Mouse (Mus musculus) lung, embryonic 15.5 days (tissue): ENCODE measurements around the gene Ttn. TPM values are rescaled to one million over a fixed set of nuclear protein-coding genes. Genes with fewer than 3 reads are reported as not detected.

Experiments used
- ATAC-seq: fragments of 200-750 bp; cut with Nextera tagmentation; 2 replicates; pipeline ENCODE4 v1.8.0; 2017; ENCODE audit warnings: moderate number of reproducible peaks, borderline replicate concordance; ENCODE audit not compliant: low FRiP score, low TSS enrichment; ENCODE audit errors: extremely low read depth
- H3K27ac ChIP-seq: fragments of 300-500 bp; sonication (generic); 2 replicates; pipeline ENCODE4 v1.5.1; 2015; ENCODE audit warnings: moderate library complexity, mild to moderate bottlenecking, inconsistent platforms
- H3K27me3 ChIP-seq: fragments of 300-500 bp; sonication (generic); 2 replicates; pipeline ENCODE4 v1.6.1; 2015; ENCODE audit warnings: inconsistent platforms
- H3K36me3 ChIP-seq: fragments of 300-500 bp; sonication (generic); 2 replicates; pipeline ENCODE4 v1.6.1; 2015; ENCODE audit warnings: inconsistent platforms
- H3K4me1 ChIP-seq: fragments of 300-500 bp; sonication (generic); 2 replicates; pipeline ENCODE4 v1.6.1; 2015; ENCODE audit warnings: inconsistent platforms
- H3K4me2 ChIP-seq: fragments of 300-500 bp; sonication (generic); 2 replicates; pipeline ENCODE4 v1.6.1; 2015; ENCODE audit warnings: inconsistent platforms, mild to moderate bottlenecking, moderate library complexity
- H3K4me3 ChIP-seq: fragments of 300-500 bp; sonication (generic); 2 replicates; pipeline ENCODE4 v1.5.1; 2015; ENCODE audit warnings: mild to moderate bottlenecking, inconsistent platforms
- H3K9ac ChIP-seq: fragments of 300-500 bp; sonication (generic); 2 replicates; pipeline ENCODE4 v1.6.1; 2015; ENCODE audit warnings: inconsistent platforms
- H3K9me3 ChIP-seq: fragments of 300-500 bp; sonication (generic); 2 replicates; pipeline ENCODE4 v1.6.1; 2016; ENCODE audit warnings: inconsistent platforms
- WGBS: fragments of 180-500 bp; shearing (Covaris S2); methylation state at CpG from one replicate; pipeline ENCODE4 v1.1.7; 2015; 5-methylcytosine and 5-hydroxymethylcytosine counted together
- polyA plus RNA-seq: library from polyadenylated mRNA; unstranded; fragments of >200 nt; fragmentation: Nextera tagmentation; extraction: Ambion mirVana; gene quantifications from 2 replicates; pipeline ENCODE4 v1.2.1, GENCODE M21; 2015

The Ttn gene
- polyA plus RNA-seq, 1 experiment from 2014 or later: 21.3 TPM

DNA sequence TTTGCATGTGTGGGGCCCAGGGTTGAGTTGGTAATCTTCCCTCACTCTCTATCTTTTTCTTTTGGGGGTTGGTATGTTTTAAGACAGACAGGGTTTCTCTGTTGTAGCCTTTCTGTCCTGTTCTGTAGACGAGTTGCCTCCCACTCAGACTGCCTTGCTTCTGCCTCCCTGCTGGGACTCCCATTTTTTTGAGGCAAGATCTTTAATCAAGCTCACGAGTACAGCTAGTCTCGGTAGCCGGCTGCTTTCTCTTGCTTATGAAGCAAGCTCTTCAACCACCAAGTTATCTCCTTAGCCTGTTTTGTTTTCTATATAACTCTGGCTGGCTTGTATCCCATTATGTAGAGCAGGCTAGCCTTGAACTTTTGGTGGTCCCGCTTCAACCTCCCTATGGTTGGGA, 288.6 kb downstream of the Ttn start:
- Histone ChIP-seq H3K4me1 (no peaks in the 10 kb centered on the region), H3K4me2 (no peak overlapping the region), H3K9me3 (no peaks in the 10 kb centered on the region), H3K27me3 (no peaks in the 10 kb centered on the region), H3K4me3 (no peak overlapping the region), H3K9ac (no peak overlapping the region), H3K36me3 (peaks cover 56% of the 10 kb centered on the region), H3K27ac (no peak overlapping the region)
- 90% methylated on average over 5 of the region's 5 CpGs for WGBS
- ATAC-seq: no peak

DNA sequence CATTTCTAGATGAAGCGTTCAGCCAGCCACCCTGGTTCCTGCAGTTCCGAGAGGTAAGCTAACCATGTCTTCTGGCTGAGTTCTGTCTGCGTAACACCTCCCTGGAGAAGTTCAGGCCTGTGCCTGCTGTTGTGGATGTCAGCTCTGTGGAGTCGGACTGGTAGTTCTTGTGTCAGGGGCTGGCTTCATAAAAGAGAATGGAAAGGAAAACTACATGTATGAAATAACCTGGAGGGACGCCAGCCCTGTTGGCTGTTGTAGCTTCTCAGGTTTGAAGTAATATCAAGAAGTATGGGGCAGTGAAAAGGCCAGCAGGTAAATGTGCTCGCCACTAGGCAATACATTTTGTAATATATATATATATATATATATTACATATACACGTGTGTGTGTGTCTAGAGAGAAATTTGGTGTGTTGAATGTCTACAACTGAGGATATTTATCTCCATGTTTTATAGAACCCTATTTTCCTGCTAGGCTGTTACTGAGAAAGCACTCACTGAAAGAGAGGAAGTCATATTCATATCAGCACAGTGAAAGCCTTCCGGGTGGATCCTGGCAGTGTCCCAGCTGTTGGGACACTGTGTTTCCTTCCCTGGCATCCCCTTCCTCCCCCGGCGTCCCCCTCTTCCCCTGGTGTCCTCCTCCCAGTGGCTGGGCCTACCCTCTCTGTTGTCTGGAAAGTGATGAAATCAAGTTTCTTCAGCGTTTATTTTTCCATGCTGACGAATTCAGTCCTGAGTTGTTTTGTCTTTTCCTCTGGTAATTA, 291.7 kb downstream of the Ttn start:
- Histone ChIP-seq H3K9ac (no peak overlapping the region), H3K9me3 (no peaks in the 10 kb centered on the region), H3K36me3 (peaks cover 76% of the 10 kb centered on the region), H3K4me1 (no peaks in the 10 kb centered on the region), H3K4me3 (no peak overlapping the region), H3K27ac (peak overlapping the region; percentile 25; the same call in 1 of the 2 replicates), H3K4me2 (no peak overlapping the region), H3K27me3 (no peaks in the 10 kb centered on the region)
- no peak for ATAC-seq
- 70% methylated on average over 12 of the region's 12 CpGs for WGBS

DNA sequence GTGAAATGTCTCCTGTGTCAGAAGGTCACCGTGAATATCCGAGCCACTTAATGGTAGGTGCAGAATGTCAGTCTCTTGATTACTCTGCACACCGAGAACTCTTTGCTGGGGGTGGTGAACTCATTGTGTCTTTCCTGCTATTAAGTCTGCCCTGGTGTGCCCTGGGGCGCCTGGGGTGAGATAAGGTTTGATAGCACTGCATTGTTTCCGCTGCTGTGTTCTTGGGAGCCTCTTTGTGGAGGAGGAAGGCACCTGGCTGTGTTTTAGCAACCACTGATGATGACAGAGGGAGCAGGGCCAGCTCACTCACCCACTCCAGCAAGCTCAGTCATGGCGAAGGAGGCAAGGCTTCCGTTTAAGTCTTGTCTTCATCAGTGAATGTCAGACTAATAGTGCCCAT, 294.2 kb downstream of the Ttn start:
- no peaks in the 10 kb centered on the region for H3K27me3 ChIP-seq
- no peak overlapping the region for H3K4me2 ChIP-seq
- H3K27ac ChIP-seq: no peak overlapping the region
- no peak overlapping the region for H3K4me3 ChIP-seq
- ATAC-seq: no peak
- no peak overlapping the region for H3K9ac ChIP-seq
- no peaks in the 10 kb centered on the region for H3K4me1 ChIP-seq
- H3K9me3 ChIP-seq: no peaks in the 10 kb centered on the region
- H3K36me3 ChIP-seq: peaks cover 75% of the 10 kb centered on the region
- 51% methylated on average over 7 of the region's 7 CpGs for WGBS

DNA sequence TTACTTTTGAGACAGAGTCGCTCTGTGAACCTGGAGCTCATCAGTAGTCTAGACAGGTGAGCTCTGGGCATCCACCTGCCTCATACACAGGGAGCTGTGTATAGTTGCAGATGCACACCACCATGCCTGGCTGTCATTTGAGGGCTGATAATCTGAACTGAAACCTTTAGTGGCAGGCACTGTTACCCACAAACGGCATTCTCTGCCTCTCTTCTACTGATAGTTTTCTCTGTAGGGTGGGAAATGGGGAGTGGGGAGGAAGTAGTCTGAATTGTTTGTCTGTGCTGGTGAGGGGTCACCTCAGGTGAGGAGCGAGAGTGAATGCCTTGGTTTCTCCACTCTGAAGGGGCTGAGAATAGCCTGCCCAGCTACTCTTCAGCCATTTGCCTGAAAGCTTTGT, 294.7 kb downstream of the Ttn start:
- no peak for ATAC-seq
- Histone ChIP-seq H3K4me1 (no peaks in the 10 kb centered on the region), H3K9ac (no peak overlapping the region), H3K36me3 (peaks cover 75% of the 10 kb centered on the region), H3K27ac (no peak overlapping the region), H3K4me3 (no peak overlapping the region), H3K4me2 (no peak overlapping the region), H3K9me3 (no peaks in the 10 kb centered on the region), H3K27me3 (no peaks in the 10 kb centered on the region)
- 73% methylated on average over 3 of the region's 3 CpGs for WGBS

DNA sequence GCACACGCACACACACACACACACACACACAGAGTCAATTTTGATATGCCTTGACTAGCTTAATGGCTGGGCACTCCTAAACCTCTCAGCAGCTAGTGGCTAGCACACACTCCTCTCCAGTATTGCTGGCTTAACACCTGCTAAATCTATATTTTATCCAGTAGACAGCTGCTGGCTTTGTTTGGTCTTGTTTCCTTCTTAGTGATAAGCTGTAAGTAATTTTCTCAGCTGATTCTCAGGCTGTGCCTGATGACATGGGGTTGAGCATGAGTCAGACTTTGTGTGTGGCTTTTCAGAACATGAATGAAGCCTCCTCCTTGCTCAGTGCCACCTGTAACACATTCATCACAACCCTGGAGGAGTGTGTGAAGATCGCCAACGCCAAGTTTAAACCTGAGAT, 295.4 kb downstream of the Ttn start:
- Histone ChIP-seq H3K36me3 (peaks cover 76% of the 10 kb centered on the region), H3K27me3 (no peaks in the 10 kb centered on the region), H3K4me3 (no peak overlapping the region), H3K9me3 (no peaks in the 10 kb centered on the region), H3K4me2 (no peak overlapping the region), H3K27ac (no peak overlapping the region), H3K4me1 (no peaks in the 10 kb centered on the region), H3K9ac (no peak overlapping the region)
- 88% methylated on average over 3 of the region's 3 CpGs for WGBS
- no peak for ATAC-seq

DNA sequence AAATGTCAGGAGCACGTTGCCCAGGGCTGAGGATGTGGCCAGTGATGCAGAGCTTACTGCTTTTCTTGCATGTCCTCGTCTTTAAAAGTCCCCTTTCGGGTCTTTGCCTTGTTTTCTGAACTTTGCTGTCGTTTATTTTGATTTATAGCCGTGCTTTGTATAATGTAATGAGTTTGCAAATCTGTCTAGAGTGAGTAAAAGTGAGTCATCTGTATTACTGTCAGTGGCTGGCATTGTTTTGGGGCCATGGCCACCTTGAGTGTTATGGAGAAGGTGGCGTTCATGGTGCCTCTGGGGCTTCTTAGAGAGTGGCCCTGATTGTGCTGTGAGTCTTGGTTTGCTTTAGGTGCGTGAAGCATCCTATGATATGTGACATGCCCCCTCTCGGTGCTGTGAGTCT, 300.0 kb downstream of the Ttn start:
- Histone ChIP-seq H3K36me3 (peaks cover 60% of the 10 kb centered on the region), H3K4me1 (0 out of 2 replicates have a peak, but pooled peaks cover 2% of the 10 kb centered on the region), H3K27me3 (no peaks in the 10 kb centered on the region), H3K27ac (no peak overlapping the region), H3K4me2 (no peak overlapping the region), H3K4me3 (no peak overlapping the region), H3K9ac (no peak overlapping the region), H3K9me3 (no peaks in the 10 kb centered on the region)
- ATAC-seq: no peak
- WGBS: 85% methylated on average over 8 of the region's 8 CpGs

DNA sequence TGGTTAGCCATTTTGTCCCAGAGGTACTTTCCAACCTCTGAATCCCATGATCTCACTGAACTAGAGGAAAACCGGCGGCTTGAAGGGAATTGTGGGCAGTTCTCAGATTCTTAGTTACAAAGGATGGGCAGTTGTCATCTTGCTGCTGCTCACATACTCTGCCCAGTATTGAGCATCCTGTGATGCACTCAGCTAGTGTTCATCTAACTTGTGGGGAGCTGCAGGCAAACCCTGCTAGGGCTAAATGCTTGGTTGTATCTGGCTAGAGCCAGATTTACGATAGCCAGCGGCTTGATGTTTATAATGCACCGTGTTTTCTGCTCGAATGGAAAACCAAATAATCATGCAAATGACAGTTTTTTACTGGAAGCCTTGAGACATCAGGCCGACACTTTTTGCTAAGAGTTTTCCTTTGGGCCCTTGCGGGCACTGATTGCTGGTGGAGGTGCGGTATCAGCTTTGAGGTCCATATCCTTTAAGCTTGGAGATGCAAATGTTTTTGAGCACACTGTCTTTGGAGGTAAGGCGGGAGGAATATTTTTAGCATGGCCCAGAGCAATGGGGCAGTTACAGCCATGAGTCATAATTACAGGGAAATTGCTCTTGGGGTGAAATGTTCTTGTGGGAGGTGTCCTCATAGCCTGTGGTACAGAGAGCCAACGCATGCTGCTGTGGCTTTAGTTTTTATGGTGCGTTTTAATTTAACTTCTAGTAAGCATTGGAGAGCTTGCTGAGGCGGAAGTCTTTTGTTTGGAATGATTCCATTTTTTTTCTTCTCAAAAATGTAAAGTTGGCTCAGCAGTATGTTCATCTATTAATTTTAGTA, 305.7 kb downstream of the Ttn start:
- Histone ChIP-seq H3K27me3 (no peaks in the 10 kb centered on the region), H3K36me3 (peaks cover 9% of the 10 kb centered on the region; the same call in 1 of the 2 replicates), H3K9ac (peak overlapping the region; percentile 88; the same call in 1 of the 2 replicates), H3K4me1 (peaks cover 32% of the 10 kb centered on the region), H3K4me3 (peak overlapping the region; percentile 97), H3K27ac (no peak overlapping the region), H3K4me2 (peak overlapping the region; percentile 75), H3K9me3 (no peaks in the 10 kb centered on the region)
- ATAC-seq: no peak
- WGBS: 47% methylated on average over 13 of the region's 13 CpGs

DNA sequence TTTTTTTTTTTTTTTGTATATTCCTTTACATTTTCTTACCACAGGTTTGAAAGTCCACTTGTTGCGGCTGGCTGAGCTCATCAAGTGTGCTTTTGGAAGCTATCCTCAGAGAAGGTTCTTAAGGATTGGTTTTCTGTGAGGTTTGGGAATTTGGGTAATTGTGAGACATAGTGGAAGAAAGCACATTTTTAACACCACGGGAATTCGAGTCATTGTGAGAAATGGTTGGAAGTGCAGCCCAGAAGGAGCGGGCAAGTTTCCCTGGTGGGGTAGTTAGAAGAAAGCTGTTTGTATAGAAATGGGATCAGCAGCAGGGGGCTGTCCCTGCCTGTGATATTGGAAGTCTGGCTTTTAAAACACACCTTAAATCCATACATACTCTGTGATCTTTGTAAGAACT, 306.4 kb downstream of the Ttn start:
- ATAC-seq: no peak
- Histone ChIP-seq H3K4me3 (peak overlapping the region; percentile 97), H3K4me2 (peak overlapping the region; percentile 75), H3K9ac (peak overlapping the region; percentile 88), H3K27me3 (no peaks in the 10 kb centered on the region), H3K4me1 (peaks cover 33% of the 10 kb centered on the region), H3K27ac (no peak overlapping the region), H3K9me3 (no peaks in the 10 kb centered on the region), H3K36me3 (0 out of 2 replicates have a peak, but pooled peaks cover 7% of the 10 kb centered on the region)
- 10% methylated on average over 4 of the region's 4 CpGs for WGBS

DNA sequence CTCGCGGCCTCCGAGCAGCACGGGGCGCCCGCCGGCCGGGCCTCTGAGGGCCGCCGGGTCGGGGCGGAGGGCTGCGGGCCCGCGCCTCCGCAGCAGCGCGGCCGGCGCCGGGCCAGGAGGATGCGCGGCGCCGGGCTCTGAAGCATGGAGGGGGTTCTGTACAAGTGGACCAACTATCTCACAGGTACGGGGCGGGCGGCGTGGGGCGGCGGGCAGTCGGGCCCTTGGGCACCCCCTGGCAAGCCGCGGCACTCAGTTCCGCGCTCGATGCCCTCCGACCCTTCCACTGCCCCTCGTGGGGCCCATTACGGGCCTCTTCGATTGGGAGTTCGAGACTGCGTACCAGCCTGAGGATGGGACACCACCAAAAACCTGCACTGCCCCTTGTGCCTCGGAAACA, 306.9 kb downstream of the Ttn start:
- Histone ChIP-seq H3K4me2 (peak overlapping the region; percentile 75), H3K4me3 (peak overlapping the region; percentile 97), H3K36me3 (0 out of 2 replicates have a peak, but pooled peaks cover 7% of the 10 kb centered on the region), H3K27ac (peak overlapping the region; percentile 87), H3K27me3 (no peaks in the 10 kb centered on the region), H3K4me1 (peaks cover 33% of the 10 kb centered on the region), H3K9me3 (no peaks in the 10 kb centered on the region), H3K9ac (peak overlapping the region; percentile 88)
- WGBS: under 1% methylated on average over 23 of the region's 44 CpGs
- peak; percentile 43 for ATAC-seq

DNA sequence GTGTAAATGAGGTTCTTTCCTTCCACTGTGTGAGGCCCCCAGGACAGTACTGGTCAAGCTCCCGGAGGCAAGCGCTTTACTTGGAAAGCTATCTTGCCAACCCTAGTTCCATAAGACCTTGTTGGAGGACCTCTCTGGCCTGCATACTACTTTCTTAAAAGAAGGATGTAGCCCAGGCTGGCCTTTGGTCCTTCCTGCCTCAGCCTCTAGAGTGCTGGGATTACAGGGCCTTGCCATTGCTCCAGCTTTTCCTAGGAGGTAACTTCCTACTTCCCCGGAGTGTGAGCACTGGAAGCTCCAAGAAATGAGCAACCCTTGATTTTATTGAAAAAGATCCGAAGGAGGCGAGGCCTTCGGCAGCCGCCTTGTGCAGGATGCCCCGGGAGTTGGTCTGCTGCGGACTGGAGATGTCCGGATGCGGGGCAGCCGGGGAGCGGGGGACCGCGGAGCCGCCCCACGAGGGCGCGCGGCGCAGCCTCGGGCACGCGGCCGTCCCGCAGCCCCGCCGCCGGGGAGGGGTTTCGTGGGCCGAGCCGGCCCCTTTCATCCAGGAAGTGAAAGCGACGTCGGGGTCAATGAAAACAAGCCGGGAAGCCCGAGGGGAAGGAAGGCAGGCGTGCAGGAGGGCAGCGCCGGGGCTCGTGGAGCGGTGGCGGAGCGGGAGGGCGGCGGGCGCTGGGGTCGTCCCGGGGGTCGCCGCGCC, 307.5 kb downstream of the Ttn start, which contains the start of gene Plekha3:
Gene Plekha3 (plus strand): TSS at position 557 of the 703 bp plus-strand sequence.
- Histone ChIP-seq H3K36me3 (0 out of 2 replicates have a peak, but pooled peaks cover 7% of the 10 kb centered on the region), H3K9ac (peak within 1 kb of the TSS; percentile 88), H3K9me3 (no peaks in the 10 kb centered on the region), H3K27ac (peak within 1 kb of the TSS; percentile 87), H3K27me3 (no peaks in the 10 kb centered on the region), H3K4me3 (peak within 1 kb of the TSS; percentile 97), H3K4me2 (peak within 1 kb of the TSS; percentile 75), H3K4me1 (peaks cover 33% of the 10 kb centered on the region)
- ATAC-seq: peak; percentile 77
- WGBS: 9% methylated on average over 27 of the region's 52 CpGs

DNA sequence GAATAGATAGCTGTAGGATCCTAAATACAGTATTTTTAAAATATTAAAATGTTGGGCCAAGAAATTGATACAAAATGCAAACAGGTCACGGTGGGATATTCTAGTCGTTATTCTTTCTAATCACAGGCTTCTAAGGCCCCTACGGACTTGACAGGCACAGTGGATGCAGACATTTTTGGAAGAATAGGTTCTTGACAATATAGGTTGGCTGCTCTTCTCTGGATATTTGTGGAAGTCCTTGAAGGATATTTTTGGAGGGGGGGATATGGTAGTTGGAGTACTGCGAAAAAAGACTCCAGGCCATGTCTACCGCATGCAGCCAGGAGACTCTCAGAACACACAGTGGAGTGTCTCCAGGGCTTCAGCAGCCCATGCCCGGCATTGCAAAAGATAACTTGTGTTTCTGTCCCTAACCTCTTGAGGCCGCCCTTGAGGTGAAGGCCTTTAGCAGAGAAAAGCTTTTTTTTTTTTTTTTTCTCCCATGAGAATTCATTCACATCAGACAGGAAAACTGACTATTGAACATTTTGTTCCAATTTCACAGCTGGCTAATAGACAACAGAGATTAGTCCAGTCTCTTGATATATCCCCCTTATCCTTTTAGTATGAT, 308.8 kb downstream of the Ttn start:
- H3K9me3 ChIP-seq: no peaks in the 10 kb centered on the region
- peak overlapping the region; percentile 55 for H3K4me3 ChIP-seq
- peak overlapping the region; percentile 56 for H3K4me2 ChIP-seq
- 41% methylated on average over 7 of the region's 7 CpGs for WGBS
- ATAC-seq: no peak
- no peaks in the 10 kb centered on the region for H3K27me3 ChIP-seq
- no peak overlapping the region for H3K9ac ChIP-seq
- peaks cover 33% of the 10 kb centered on the region for H3K4me1 ChIP-seq
- peak overlapping the region; percentile 83 for H3K27ac ChIP-seq
- H3K36me3 ChIP-seq: no peaks in the 10 kb centered on the region
